Mouse (Mus musculus): Measurements from ENCODE around the gene Ift88. TPM values are rescaled to one million over a fixed set of nuclear protein-coding genes. Genes with fewer than 3 reads are reported as not detected.

Gene Ift88
- polyA plus RNA-seq, 1 experiment from 2014 or later: 14.7 TPM

GRCm38 (mm10) chr14:57462871-57463270 lies 39.0 kb downstream of the Ift88 start:
- WGBS: 92% methylated on average over 5 of the region's 5 CpGs
- H3K36me3 ChIP-seq: no peaks in the 10 kb centered on the region
- H3K4me2 ChIP-seq (replicated peaks): no peak overlapping the region
- no peaks in the 10 kb centered on the region for H3K27me3 ChIP-seq (replicated peaks)
- no peak overlapping the region for H3K27ac ChIP-seq
- ATAC-seq (ENCODE audit: low FRiP score, low read depth): no peak
- no peaks in the 10 kb centered on the region for H3K4me1 ChIP-seq
- H3K9me3 ChIP-seq: no peaks in the 10 kb centered on the region
- H3K4me3 ChIP-seq: no peak overlapping the region
- H3K9ac ChIP-seq: no peak overlapping the region

- Histone ChIP-seq H3K36me3 (peaks cover 10% of the 10 kb centered on the region; the same call in 1 of the 2 replicates), H3K27ac (no peak overlapping the region), H3K27me3 (replicated peaks) (no peaks in the 10 kb centered on the region), H3K4me2 (replicated peaks) (no peak overlapping the region), H3K9ac (no peak overlapping the region), H3K9me3 (no peaks in the 10 kb centered on the region), H3K4me1 (no peaks in the 10 kb centered on the region), H3K4me3 (no peak overlapping the region)
- no peak for ATAC-seq (ENCODE audit: low FRiP score, low read depth)
- 91% methylated on average over 2 of the region's 2 CpGs for WGBS
Observed at GRCm38 (mm10) chr14:57475057-57475456, 51.2 kb downstream of the Ift88 start.

GRCm38 (mm10) chr14:57482262-57482661 lies 58.4 kb downstream of the Ift88 start:
- no peak overlapping the region for H3K4me2 ChIP-seq (replicated peaks)
- WGBS: 94% methylated on average over 2 of the region's 2 CpGs
- no peak overlapping the region for H3K27ac ChIP-seq
- H3K9ac ChIP-seq: no peak overlapping the region
- no peaks in the 10 kb centered on the region for H3K9me3 ChIP-seq
- H3K27me3 ChIP-seq (replicated peaks): no peaks in the 10 kb centered on the region
- no peak for ATAC-seq (ENCODE audit: low FRiP score, low read depth)
- no peak overlapping the region for H3K4me3 ChIP-seq
- no peaks in the 10 kb centered on the region for H3K4me1 ChIP-seq
- H3K36me3 ChIP-seq: no peaks in the 10 kb centered on the region

- no peak overlapping the region for H3K9ac ChIP-seq
- H3K27ac ChIP-seq: no peak overlapping the region
- 98% methylated on average over 6 of the region's 6 CpGs for WGBS
- H3K36me3 ChIP-seq: no peaks in the 10 kb centered on the region
- H3K4me2 ChIP-seq (replicated peaks): no peak overlapping the region
- H3K9me3 ChIP-seq: no peaks in the 10 kb centered on the region
- H3K27me3 ChIP-seq (replicated peaks): no peaks in the 10 kb centered on the region
- H3K4me3 ChIP-seq: no peak overlapping the region
- H3K4me1 ChIP-seq: no peaks in the 10 kb centered on the region
- no peak for ATAC-seq (ENCODE audit: low FRiP score, low read depth)
Observed at GRCm38 (mm10) chr14:57484183-57484582, 60.3 kb downstream of the Ift88 start.

GRCm38 (mm10) chr14:57489696-57490095 lies 65.8 kb downstream of the Ift88 start:
- Histone ChIP-seq H3K4me2 (replicated peaks) (no peak overlapping the region), H3K27ac (no peak overlapping the region), H3K4me1 (no peaks in the 10 kb centered on the region), H3K4me3 (no peak overlapping the region), H3K36me3 (no peaks in the 10 kb centered on the region), H3K27me3 (replicated peaks) (no peaks in the 10 kb centered on the region), H3K9me3 (no peaks in the 10 kb centered on the region), H3K9ac (no peak overlapping the region)
- ATAC-seq (ENCODE audit: low FRiP score, low read depth): no peak
- 82% methylated on average over 3 of the region's 3 CpGs for WGBS

DNA sequence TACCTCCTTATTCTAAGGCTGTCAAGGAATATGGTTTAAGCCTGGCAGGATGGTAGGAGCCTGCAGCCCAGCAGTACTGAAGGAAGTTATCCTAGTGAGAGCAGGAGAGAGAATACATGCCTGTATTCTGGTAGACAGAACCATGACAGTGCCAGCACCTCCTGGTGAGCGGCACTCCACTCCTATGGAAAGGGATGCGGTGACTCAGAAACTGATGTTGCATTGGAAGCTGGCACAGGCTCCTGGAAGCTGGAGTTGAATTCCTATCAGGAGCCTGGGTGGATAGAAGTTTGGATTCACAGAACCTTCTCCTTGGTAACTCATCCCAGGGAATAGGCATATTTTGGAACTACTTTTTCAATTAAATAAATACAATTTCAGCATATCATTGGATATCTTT lies 70.0 kb downstream of the Ift88 start:
- H3K36me3 ChIP-seq: no peaks in the 10 kb centered on the region
- no peak overlapping the region for H3K9ac ChIP-seq
- H3K27me3 ChIP-seq (replicated peaks): no peaks in the 10 kb centered on the region
- WGBS: 88% methylated on average over 2 of the region's 2 CpGs
- H3K4me2 ChIP-seq (replicated peaks): no peak overlapping the region
- H3K9me3 ChIP-seq: no peaks in the 10 kb centered on the region
- ATAC-seq (ENCODE audit: low FRiP score, low read depth): no peak
- H3K27ac ChIP-seq: no peak overlapping the region
- H3K4me3 ChIP-seq: no peak overlapping the region
- H3K4me1 ChIP-seq: no peaks in the 10 kb centered on the region

GRCm38 (mm10) chr14:57503729-57504128 lies 79.9 kb downstream of the Ift88 start:
- Histone ChIP-seq H3K9ac (no peak overlapping the region), H3K27ac (no peak overlapping the region), H3K4me3 (no peak overlapping the region), H3K36me3 (peaks cover 5% of the 10 kb centered on the region; the same call in 1 of the 2 replicates), H3K27me3 (replicated peaks) (no peaks in the 10 kb centered on the region), H3K4me1 (no peaks in the 10 kb centered on the region), H3K4me2 (replicated peaks) (no peak overlapping the region), H3K9me3 (no peaks in the 10 kb centered on the region)
- no peak for ATAC-seq (ENCODE audit: low FRiP score, low read depth)
- 91% methylated on average over 6 of the region's 6 CpGs for WGBS

DNA sequence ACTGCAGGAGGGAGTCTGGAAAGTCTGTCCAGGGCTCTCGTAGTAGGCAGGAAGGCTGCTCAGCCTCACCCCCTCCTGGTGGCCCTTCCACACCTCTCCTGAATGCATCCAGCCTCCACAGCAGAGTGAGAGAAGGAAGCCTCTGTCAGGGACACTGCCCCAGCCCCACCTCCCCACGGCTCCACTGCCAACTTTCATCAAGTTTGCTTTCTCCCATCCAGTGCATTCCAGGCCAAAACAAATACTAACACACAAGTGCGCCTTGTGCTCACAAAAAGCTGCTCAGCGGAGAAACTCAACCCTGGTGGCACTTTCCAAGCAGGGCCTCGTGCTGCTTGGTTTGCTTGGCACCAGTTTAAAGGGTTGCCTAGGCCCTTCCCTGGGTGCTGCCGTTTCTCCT lies 85.7 kb downstream of the Ift88 start:
- Histone ChIP-seq H3K4me1 (no peaks in the 10 kb centered on the region), H3K9me3 (no peaks in the 10 kb centered on the region), H3K4me3 (no peak overlapping the region), H3K27me3 (replicated peaks) (no peaks in the 10 kb centered on the region), H3K9ac (no peak overlapping the region), H3K27ac (no peak overlapping the region), H3K36me3 (no peaks in the 10 kb centered on the region), H3K4me2 (replicated peaks) (no peak overlapping the region)
- ATAC-seq (ENCODE audit: low FRiP score, low read depth): no peak
- WGBS: 79% methylated on average over 6 of the region's 6 CpGs

DNA sequence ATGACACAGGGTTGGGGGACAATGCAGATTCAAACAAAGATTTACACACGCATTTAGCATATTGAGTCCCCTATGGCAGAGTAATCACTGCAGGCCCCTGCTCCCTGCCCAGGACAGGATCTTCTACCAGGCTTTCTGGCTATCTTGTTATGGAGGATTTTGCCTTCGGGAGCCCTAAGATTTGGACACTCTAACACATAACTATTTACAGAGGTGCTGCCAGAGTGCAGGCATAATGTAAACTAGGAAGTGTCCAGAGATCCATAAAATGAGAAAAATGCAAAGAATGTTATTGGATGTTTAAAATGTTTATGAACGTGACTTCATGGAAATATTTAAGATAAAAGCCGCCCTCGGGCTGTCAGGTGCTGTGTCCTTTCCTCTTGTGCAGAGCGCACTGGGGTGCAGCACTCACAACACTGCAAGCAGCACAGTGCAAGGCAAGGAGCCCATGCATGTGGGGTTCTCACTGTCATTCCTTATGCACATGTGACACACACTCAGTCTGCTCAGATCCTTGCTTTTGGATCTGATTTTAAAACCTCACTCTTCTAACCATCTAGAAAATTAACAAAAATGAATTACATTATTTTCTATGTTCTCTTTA lies 91.4 kb downstream of the Ift88 start:
- Histone ChIP-seq H3K9ac (no peak overlapping the region), H3K4me3 (no peak overlapping the region), H3K9me3 (no peaks in the 10 kb centered on the region), H3K27me3 (replicated peaks) (no peaks in the 10 kb centered on the region), H3K36me3 (no peaks in the 10 kb centered on the region), H3K4me1 (no peaks in the 10 kb centered on the region), H3K4me2 (replicated peaks) (no peak overlapping the region), H3K27ac (no peak overlapping the region)
- no peak for ATAC-seq (ENCODE audit: low FRiP score, low read depth)
- WGBS: 87% methylated on average over 6 of the region's 6 CpGs

DNA sequence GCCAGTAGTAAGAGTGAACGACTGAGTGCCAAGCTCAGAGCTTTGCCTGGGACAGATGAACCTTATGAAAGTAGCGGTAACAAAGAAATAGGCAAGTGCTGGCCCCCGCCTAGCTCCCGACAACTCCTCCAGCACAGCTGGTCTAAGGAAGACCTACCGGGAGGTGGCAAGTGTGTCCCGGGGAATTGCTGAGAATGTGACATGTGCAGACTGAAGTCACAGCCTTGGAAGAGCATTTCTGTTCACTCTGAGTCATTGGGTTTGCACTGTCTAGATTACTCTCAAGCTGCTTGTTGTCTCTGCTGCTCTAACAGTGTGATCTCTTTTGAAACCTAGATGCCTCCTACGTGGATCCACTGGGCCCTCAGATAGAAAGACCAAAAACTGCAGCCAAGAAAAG lies 93.1 kb downstream of the Ift88 start:
- Histone ChIP-seq H3K4me1 (no peaks in the 10 kb centered on the region), H3K36me3 (no peaks in the 10 kb centered on the region), H3K27me3 (replicated peaks) (no peaks in the 10 kb centered on the region), H3K4me3 (no peak overlapping the region), H3K4me2 (replicated peaks) (no peak overlapping the region), H3K27ac (no peak overlapping the region), H3K9me3 (no peaks in the 10 kb centered on the region), H3K9ac (no peak overlapping the region)
- no peak for ATAC-seq (ENCODE audit: low FRiP score, low read depth)
- 90% methylated on average over 7 of the region's 7 CpGs for WGBS

DNA sequence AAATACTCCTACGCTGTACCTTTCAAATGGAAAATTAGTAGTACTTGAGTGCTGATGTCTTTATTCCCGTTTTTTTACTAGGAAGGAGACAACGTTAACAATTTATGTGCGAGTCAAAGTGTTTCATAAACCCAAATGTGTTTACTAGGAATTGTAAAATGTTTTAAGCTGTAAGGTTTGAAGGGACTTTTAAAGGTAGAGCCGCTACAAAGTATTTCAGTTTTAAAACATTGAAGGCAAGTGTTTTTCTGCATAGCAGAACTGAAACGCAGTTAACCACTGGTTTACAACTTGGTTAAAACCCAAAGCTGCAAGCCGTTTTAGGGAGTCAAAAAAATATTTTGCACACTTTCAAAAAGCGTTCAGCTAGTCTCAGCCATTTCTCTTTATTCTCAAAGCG lies 99.9 kb downstream of the Ift88 start:
- Histone ChIP-seq H3K9ac (no peak overlapping the region), H3K36me3 (no peaks in the 10 kb centered on the region), H3K4me2 (replicated peaks) (no peak overlapping the region), H3K9me3 (no peaks in the 10 kb centered on the region), H3K4me3 (no peak overlapping the region), H3K27me3 (replicated peaks) (peaks cover 24% of the 10 kb centered on the region), H3K27ac (no peak overlapping the region), H3K4me1 (0 out of 2 replicates have a peak, but pooled peaks cover 7% of the 10 kb centered on the region)
- ATAC-seq (ENCODE audit: low FRiP score, low read depth): no peak
- WGBS: 89% methylated on average over 9 of the region's 9 CpGs

DNA sequence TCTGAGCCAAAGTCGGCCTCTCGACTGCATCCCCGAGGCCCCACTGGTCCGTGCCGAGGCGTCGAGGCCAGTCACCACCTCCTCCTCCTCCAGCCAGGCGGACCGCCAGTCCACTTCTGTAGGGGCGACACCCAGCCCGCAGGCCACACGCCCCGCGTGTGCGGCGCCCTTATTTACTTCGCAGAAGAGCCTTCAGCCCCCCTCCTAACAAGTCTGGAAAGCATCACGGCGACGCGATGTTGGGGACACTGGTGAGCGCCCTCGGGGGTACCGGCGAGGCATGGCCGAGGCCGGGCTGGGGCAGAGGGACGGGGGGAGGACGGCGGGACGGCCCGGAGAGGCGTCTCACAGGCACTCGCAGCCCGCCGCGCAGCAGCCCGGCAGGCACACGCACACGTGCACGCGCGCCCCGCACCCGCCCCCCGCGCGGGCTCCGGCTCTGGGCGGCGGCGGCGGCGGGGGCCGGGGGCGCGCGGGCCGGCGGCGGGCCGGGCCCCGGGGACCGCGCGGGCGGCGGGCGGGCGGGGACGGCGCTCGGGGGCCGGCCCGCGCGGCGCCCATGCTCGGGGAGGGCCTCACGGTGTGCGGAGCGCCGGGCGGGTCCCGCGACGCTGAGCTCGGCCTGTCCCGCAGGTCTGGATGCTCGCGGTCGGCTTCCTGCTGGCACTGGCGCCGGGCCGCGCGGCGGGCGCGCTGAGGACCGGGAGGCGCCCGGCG lies 101.0 kb downstream of the Ift88 start, which contains the start of gene Il17d:
Il17d (plus strand) TSS at position 107 of the 717 bp plus-strand sequence.
- no peak within 1 kb of the TSS for H3K27ac ChIP-seq
- 0 out of 2 replicates have a peak, but pooled peaks cover 7% of the 10 kb centered on the region for H3K4me1 ChIP-seq
- H3K9ac ChIP-seq: peak within 1 kb of the TSS; percentile 68
- H3K9me3 ChIP-seq: no peaks in the 10 kb centered on the region
- H3K36me3 ChIP-seq: no peaks in the 10 kb centered on the region
- 1% methylated on average over 77 of the region's 104 CpGs for WGBS
- H3K4me2 ChIP-seq (replicated peaks): peak within 1 kb of the TSS; percentile 89
- peak within 1 kb of the TSS; percentile 80 for H3K4me3 ChIP-seq
- peaks cover 24% of the 10 kb centered on the region for H3K27me3 ChIP-seq (replicated peaks)
- peak; percentile 57 for ATAC-seq (ENCODE audit: low FRiP score, low read depth)

Measured in neural tube, embryonic 12.5 days (tissue).